Mouse (Mus musculus) spleen, postnatal 4 days (tissue): ENCODE measurements at regions not wholly inside any gene's neighbourhood (a gene's known extent, or its start where the extent isn't known, plus 50 kb on each side); places are given as distances from the start of the nearest gene placed in this dataset.
"Not testable (repeated sequence)": the region's sequence is repeated elsewhere in the genome, so short reads cannot be mapped to it uniquely, and the experiment has no call there.

Experiments
- DNase-seq, 2 experiments: peaks; one replicate each; pipeline ENCODE4 v3.0.0; 2022; ENCODE audit warnings: low spot score in 2 of 2

GRCm38 (mm10) chr12:77588297-77588696 lies 350.4 kb downstream of the Fut8 start:
- DNase-seq: peak in 1 of 2 experiments; percentile 20

- peak in 1 of 2 experiments; percentile 33 for DNase-seq
These were observed 351.5 kb downstream of the Fut8 start for GRCm38 (mm10) chr12:77589416-77589815.

DNA sequence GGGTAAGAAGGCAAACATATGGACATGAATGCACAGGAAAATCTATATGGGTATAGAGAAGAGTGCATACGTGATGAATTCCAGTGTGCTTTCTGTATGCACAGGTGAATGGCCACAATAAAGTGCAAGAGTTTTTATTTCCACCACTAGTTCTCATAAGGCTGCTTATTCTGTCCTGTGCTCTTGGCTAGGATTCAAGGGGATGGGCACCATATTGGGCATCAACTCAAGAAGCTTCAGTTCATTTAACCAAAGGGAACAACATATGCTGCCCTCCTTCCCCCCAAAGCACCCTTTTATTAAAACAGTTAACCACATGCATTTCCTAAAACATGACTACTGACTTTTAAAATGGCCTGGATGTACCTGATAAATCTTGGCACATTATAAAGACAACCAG lies 356.2 kb downstream of the Fut8 start:
- DNase-seq: no peak

DNA sequence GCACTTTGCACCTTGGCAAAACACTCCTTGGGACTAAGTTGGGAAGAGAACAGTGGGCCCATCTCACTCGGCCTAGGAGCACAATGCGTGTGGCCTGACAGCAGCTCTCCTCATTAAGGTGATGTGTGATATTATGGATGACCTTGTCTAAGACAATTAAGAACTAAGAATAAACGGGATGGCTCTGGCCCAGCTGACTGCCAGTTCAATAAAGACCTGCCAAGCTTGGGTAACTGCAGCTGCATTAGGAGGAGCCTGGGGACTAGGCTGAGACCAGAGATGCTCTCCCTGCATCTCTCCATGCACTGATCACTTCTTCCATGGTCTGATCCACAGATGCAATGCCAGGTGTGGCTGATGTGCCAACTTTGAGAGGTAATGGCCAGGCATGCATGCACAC lies 356.7 kb downstream of the Fut8 start:
- DNase-seq: peak in 1 of 2 experiments; percentile 43

DNA sequence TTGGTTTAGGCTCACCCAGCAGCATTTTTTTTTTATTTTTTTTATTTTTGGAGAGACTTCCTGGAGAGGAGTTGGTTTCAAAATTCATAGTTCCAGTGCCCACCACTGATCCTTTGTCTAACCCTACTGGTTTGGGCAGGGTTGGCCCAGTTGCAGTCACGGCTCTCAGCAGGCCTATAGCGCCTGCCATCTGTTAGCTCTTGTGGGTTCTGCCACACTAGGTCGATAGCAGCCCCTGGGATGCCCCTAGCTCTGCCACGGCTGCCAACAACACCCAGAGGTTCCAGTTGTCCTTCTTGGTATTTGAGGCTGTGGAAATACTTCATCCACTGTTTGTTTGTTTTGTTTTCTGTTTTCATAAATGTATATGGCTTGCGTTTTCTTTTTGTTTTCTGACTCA lies 357.9 kb downstream of the Fut8 start:
- DNase-seq: peak in 1 of 2 experiments; percentile 55

GRCm38 (mm10) chr12:77596676-77597075 lies 358.8 kb downstream of the Fut8 start:
- DNase-seq: no peak

GRCm38 (mm10) chr12:77597627-77598333 lies 359.9 kb downstream of the Fut8 start:
- DNase-seq: peak in 1 of 2 experiments; percentile 30

- peak in 1 of 2 experiments; percentile 53 for DNase-seq
These were observed 360.4 kb downstream of the Fut8 start for GRCm38 (mm10) chr12:77598334-77598715.

GRCm38 (mm10) chr12:77599391-77599790 lies 361.5 kb downstream of the Fut8 start:
- peak in 1 of 2 experiments; percentile 37 for DNase-seq

GRCm38 (mm10) chr12:77603832-77604501 lies 366.0 kb downstream of the Fut8 start:
- DNase-seq: no peak

DNA sequence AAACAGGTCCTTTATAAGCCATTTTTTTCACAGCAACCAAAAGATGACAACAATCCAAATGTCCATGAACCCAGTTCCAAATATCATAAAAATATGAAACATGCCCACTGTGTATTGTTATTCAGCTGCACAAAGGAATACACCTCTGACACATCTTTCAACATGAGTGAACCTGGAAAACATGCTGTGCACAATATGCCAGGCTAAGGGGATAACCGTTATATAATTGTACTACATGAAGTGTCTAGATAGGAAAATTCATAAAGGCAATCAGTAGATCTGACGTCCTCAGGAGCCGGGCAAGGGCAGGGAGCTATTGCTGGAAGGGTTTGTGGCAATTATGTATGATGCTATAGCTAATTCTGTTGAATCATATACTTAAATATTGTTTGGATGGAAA lies 379.6 kb downstream of the Fut8 start:
- DNase-seq: no peak

DNA sequence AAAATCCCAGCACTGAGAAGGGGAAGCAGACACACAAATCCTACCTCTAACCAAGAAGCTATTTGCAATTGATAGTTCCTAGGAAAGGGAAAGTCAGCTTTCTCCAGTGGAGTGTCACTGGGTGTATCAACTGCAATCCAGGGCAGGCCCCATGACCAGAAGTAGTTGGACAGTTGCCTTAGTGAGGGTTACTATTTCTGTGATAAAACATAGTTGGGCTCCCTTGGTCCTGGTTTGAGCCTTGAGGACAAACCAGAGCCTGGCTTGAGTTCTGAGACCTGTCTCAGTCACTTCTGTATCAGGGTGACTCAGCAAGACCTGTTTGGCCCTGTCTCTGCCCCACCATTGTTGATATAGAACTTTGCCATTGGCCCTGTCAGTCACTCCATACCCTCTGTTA lies 384.3 kb downstream of the Fut8 start:
- DNase-seq: no peak

GRCm38 (mm10) chr12:77624323-77624722 lies 386.4 kb downstream of the Fut8 start:
- DNase-seq: not testable (repeated sequence)

GRCm38 (mm10) chr12:77628358-77628850 lies 390.5 kb downstream of the Fut8 start:
- no peak for DNase-seq

- no peak for DNase-seq
These were observed 396.2 kb downstream of the Fut8 start for GRCm38 (mm10) chr12:77633981-77634650.

DNA sequence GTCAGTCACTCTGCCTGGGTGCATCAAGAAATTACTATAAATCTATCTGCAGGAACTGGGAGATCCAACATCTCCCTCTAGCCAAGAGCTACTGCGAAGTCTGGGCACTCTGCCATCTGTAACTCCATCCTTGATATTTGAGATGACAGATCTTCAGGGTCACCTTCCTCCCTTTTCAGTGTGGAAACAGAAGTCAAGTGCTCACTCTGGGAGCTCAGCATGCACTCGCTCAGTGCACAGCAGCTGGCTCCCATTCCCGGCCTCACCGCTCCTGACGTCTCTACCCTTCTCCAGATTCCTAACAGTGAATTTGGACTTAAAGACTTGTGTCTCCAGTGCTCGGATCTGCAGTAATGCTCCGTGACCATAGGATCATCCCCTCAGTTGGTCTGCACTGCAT lies 400.3 kb downstream of the Fut8 start:
- DNase-seq: no peak

DNA sequence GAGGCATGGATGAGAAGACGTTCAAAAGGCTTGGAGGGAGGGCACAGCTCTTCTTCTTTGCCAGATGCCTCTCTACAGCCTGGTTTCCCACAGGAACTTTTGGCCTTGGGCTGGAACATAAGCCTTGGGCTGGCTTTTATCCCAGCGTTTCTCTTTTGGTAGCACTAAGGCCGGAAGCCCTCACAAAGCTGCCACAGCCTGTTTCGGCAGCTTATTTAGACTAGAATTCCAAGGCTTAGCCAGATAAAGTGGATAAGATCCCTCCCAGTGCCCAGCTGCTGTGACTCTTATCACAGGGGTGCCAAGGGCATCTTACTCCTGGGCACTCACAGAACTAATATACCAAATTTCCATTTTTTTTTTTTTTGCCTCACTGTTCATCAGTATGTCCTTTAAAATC lies 404.4 kb downstream of the Fut8 start:
- DNase-seq: no peak

DNA sequence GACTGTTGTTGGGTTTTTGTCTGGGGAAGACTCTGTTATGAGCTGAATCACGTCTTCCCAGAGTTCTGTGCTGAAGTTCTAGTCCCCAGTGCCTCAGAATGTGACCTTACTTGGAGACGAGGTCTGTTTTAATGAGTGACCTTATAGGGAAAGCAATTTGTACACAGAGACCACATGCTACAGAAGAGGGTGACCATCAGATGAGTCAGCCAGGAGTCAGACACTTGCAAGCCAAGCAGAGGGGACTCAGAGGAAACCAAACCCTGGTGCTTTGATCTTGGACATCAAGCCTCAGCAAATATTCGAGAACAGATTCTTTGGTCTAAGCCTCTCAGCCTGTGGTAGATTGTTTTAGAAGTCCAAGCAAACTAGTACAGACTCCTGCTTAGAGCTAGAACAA lies 409.9 kb downstream of the Fut8 start:
- DNase-seq: no peak

DNA sequence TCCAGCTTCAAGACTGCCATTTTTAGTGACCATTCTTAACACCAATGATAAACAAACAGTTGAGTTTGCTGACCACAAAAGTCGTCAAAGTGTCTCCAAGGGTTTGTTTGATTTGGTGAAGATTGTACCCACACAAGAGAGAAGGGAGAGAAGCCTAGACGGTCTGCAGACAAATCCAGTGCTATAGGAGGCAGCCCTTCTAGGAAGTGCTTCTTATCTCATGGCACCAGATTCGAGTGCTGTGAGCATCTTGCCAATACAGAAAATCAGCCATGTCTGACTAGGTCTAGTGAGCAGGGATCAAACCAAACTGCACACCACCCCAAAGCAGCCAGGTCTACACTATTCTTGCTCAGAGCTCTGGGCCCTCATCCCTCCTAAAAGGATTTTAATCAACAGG lies 416.4 kb downstream of the Fut8 start:
- no peak for DNase-seq

- DNase-seq: no peak
These were observed 419.1 kb downstream of the Fut8 start for GRCm38 (mm10) chr12:77657060-77657459.

GRCm38 (mm10) chr12:77657878-77658277 lies 420.0 kb downstream of the Fut8 start:
- no peak for DNase-seq

DNA sequence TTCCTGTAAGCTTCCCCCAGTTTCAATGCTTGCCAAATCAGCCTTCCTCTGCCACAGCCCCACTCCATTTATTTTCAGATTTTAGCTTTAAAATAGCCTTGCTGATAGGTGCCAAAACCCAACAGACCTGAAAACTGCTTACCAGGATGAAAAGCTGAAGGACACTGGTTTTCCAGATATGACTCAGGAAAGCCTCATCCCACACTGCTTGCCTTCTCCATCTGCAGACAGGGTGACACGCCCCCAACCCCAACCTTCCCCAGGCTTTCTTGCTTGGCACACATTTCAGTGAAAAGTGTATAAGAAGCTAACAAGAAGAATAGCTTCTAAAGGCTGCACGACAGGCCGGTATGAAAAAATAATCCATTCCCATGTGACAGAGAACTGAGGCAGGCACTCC lies 425.3 kb downstream of the Fut8 start:
- no peak for DNase-seq
